ENCODE assay signal across 23 mouse cellular contexts in the genomic region with DNA sequence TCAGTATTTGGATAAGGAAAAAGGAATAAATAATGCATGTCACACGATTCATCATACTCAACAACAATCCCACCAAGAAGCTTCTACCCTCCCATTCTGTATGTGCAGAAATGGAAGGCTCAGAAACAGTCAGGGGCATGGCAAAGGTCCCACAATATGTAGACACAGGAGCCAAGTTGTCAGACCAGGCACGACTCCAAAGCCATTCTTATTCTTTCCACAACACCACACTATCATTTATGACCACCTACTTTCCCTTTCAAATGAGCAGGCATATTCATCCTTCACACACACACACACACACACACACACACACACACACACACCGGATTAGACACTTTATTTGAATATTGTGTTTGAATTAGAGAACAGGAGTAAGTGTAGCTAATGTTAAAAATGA.
DNase-seq lines count a peak whose midpoint lies in the region; ATAC-seq lines count a peak whose summit lies in the region.
"Had no signal": no experiment of that assay in that cellular context is flagged by ENCODE, and none has a peak within 500 bp of the region (broad histone marks: within the 10 kb centered on the region; RNA-seq: fewer than 3 reads in every experiment).

No protein-coding gene starts in this region.

- H3K4me3 ChIP-seq in forebrain, embryonic 14.5 days (ENCODE audit: low read depth, low read length), result no peak overlapping the region
- no peak overlapping the region for H3K4me3 ChIP-seq in forebrain, embryonic 11.5 days (ENCODE audit: low read depth, low read length)
- H3K4me3 ChIP-seq in midbrain, embryonic 14.5 days (replicated peaks; ENCODE audit: low read depth, low read length), result no peak overlapping the region
- H3K4me3 ChIP-seq in midbrain, embryonic 10.5 days, result no peak overlapping the region
- H3K4me3 ChIP-seq: embryonic facial prominence, embryonic 12.5 days; erythroblast, embryonic 14.5 days; gastrocnemius, adult 2 months; limb, embryonic 15.5 days; neural tube, embryonic 15.5 days had no signal

- no peaks in the 10 kb centered on the region for H3K9me3 ChIP-seq in forebrain, embryonic 14.5 days (replicated peaks; ENCODE audit: control insufficient read depth, low read length)
- no peaks in the 10 kb centered on the region for H3K9me3 ChIP-seq in forebrain, embryonic 11.5 days (ENCODE audit: control insufficient read depth, low read length)
- H3K9me3 ChIP-seq in midbrain, embryonic 14.5 days (ENCODE audit: control insufficient read depth, low read length), result no peaks in the 10 kb centered on the region
- no peaks in the 10 kb centered on the region for H3K9me3 ChIP-seq in midbrain, embryonic 10.5 days (replicated peaks)
- H3K9me3 ChIP-seq: embryonic facial prominence, embryonic 12.5 days; limb, embryonic 15.5 days; neural tube, embryonic 15.5 days had no signal

- H3K9ac ChIP-seq in forebrain, embryonic 14.5 days (ENCODE audit: low read length), result no peak overlapping the region
- H3K9ac ChIP-seq in forebrain, embryonic 11.5 days (ENCODE audit: low read length), result no peak overlapping the region
- no peak overlapping the region for H3K9ac ChIP-seq in midbrain, embryonic 14.5 days (replicated peaks; ENCODE audit: low read length)
- H3K9ac ChIP-seq: embryonic facial prominence, embryonic 12.5 days; limb, embryonic 15.5 days; liver, embryonic 14.5 days; lung, embryonic 14.5 days; neural tube, embryonic 15.5 days had no signal

- DNase-seq in forebrain, embryonic 14.5 days (ENCODE audit: low spot score), result peak; percentile 17
- DNase-seq in forebrain, embryonic 11.5 days (ENCODE audit: low spot score), result no peak
- DNase-seq in midbrain, embryonic 14.5 days, result peak; percentile 11
- DNase-seq in midbrain, embryonic 10.5 days (ENCODE audit: low spot score), result no peak
- peak; percentile 9 for DNase-seq in brain, adult 2 months (ENCODE audit: low read depth, low spot score)
- DNase-seq in brain, embryonic 18.5 days (ENCODE audit: low read depth, low spot score), result peak; percentile 36
- DNase-seq in layer of hippocampus, postnatal 36 days, result no peak
- no peak for DNase-seq in adrenal gland, postnatal 14 days
- DNase-seq: adrenal gland, postnatal 10 days; cerebellum, adult 9-10 months; gastrocnemius, adult 2 months; kidney, adult 18-20 months; kidney, postnatal 4 days; lung, embryonic 14.5 days; right cerebral cortex, adult 18-20 months; spleen, adult 18-20 months had no signal

- no peaks in the 10 kb centered on the region for H3K27me3 ChIP-seq in forebrain, embryonic 14.5 days (replicated peaks; ENCODE audit: control insufficient read depth, insufficient read depth, low read length)
- H3K27me3 ChIP-seq in forebrain, embryonic 11.5 days (ENCODE audit: control insufficient read depth, insufficient read depth, low read length), result no peaks in the 10 kb centered on the region
- no peaks in the 10 kb centered on the region for H3K27me3 ChIP-seq in midbrain, embryonic 14.5 days (ENCODE audit: control insufficient read depth, insufficient read depth, low read length)
- no peaks in the 10 kb centered on the region for H3K27me3 ChIP-seq in midbrain, embryonic 10.5 days (ENCODE audit: low read depth, poor library complexity, severe bottlenecking)
- H3K27me3 ChIP-seq: embryonic facial prominence, embryonic 12.5 days; limb, embryonic 15.5 days; neural tube, embryonic 15.5 days had no signal

- no peak overlapping the region for H3K4me2 ChIP-seq in forebrain, embryonic 14.5 days (ENCODE audit: low read length)
- no peak overlapping the region for H3K4me2 ChIP-seq in forebrain, embryonic 11.5 days (ENCODE audit: low read depth, low read length, severe bottlenecking)
- no peak overlapping the region for H3K4me2 ChIP-seq in midbrain, embryonic 14.5 days (ENCODE audit: low read length)
- H3K4me2 ChIP-seq: embryonic facial prominence, embryonic 12.5 days; limb, embryonic 15.5 days; lung, embryonic 14.5 days; neural tube, embryonic 15.5 days had no signal

- no peaks in the 10 kb centered on the region for H3K4me1 ChIP-seq in forebrain, embryonic 14.5 days (ENCODE audit: control insufficient read depth, insufficient read depth, low read length)
- no peaks in the 10 kb centered on the region for H3K4me1 ChIP-seq in forebrain, embryonic 11.5 days (replicated peaks; ENCODE audit: control insufficient read depth, insufficient read depth, low read length)
- no peaks in the 10 kb centered on the region for H3K4me1 ChIP-seq in midbrain, embryonic 14.5 days (ENCODE audit: control insufficient read depth, insufficient read depth, low read length)
- H3K4me1 ChIP-seq in midbrain, embryonic 10.5 days, result no peaks in the 10 kb centered on the region
- H3K4me1 ChIP-seq: embryonic facial prominence, embryonic 12.5 days; limb, embryonic 15.5 days; neural tube, embryonic 15.5 days had no signal

- H3K36me3 ChIP-seq in forebrain, embryonic 14.5 days (ENCODE audit: control insufficient read depth, insufficient read depth, low read length), result no peaks in the 10 kb centered on the region
- H3K36me3 ChIP-seq in forebrain, embryonic 11.5 days (ENCODE audit: control insufficient read depth, insufficient read depth, low read length), result no peaks in the 10 kb centered on the region
- no peaks in the 10 kb centered on the region for H3K36me3 ChIP-seq in midbrain, embryonic 14.5 days (ENCODE audit: control insufficient read depth, insufficient read depth, low read length)
- no peaks in the 10 kb centered on the region for H3K36me3 ChIP-seq in midbrain, embryonic 10.5 days
- H3K36me3 ChIP-seq: embryonic facial prominence, embryonic 12.5 days; limb, embryonic 15.5 days; neural tube, embryonic 15.5 days had no signal

- no peak for ATAC-seq in forebrain, embryonic 14.5 days
- no peak for ATAC-seq in forebrain, embryonic 11.5 days (replicated peaks; ENCODE audit: low FRiP score)
- no peak for ATAC-seq in midbrain, embryonic 14.5 days (ENCODE audit: low FRiP score, low TSS enrichment)
- ATAC-seq: activated CD4-positive, CD25-positive, alpha-beta regulatory T cell, adult 4 months; inflammation-experienced regulatory T-cells, adult 6 months had no signal

- H3K27ac ChIP-seq in forebrain, embryonic 14.5 days (ENCODE audit: low read depth, low read length), result no peak overlapping the region
- H3K27ac ChIP-seq in forebrain, embryonic 11.5 days (ENCODE audit: low read depth, low read length), result no peak overlapping the region
- H3K27ac ChIP-seq in midbrain, embryonic 14.5 days (replicated peaks; ENCODE audit: low read depth, low read length), result no peak overlapping the region
- no peak overlapping the region for H3K27ac ChIP-seq in midbrain, embryonic 10.5 days (replicated peaks)
- H3K27ac ChIP-seq: embryonic facial prominence, embryonic 12.5 days; gastrocnemius, adult 2 months; limb, embryonic 15.5 days; liver, embryonic 14.5 days; neural tube, embryonic 15.5 days had no signal

- WGBS in forebrain, embryonic 14.5 days, result 58% methylated on average over 3 of the region's 3 CpGs
- 72% methylated on average over 3 of the region's 3 CpGs for WGBS in forebrain, embryonic 11.5 days
- WGBS in midbrain, embryonic 14.5 days, result 60% methylated on average over 3 of the region's 3 CpGs
- WGBS in midbrain, embryonic 10.5 days, result 85% methylated on average over 3 of the region's 3 CpGs

Comparison
In these comparisons a context has a peak if more than half of its experiments do, and no peak if none do; other contexts are left out.
1. DNase-seq: peak in forebrain, embryonic 14.5 days (single experiment), midbrain, embryonic 14.5 days (single experiment), brain, adult 2 months (single experiment) and brain, embryonic 18.5 days (single experiment); none in forebrain, embryonic 11.5 days (single experiment), midbrain, embryonic 10.5 days (single experiment), layer of hippocampus, postnatal 36 days (0 of 2) and adrenal gland, postnatal 14 days (single experiment).